Mouse (Mus musculus): ENCODE results near the gene C9. TPM values are rescaled to one million over a fixed set of nuclear protein-coding genes. Genes with fewer than 3 reads are reported as not detected.

C9 gene
- total RNA-seq (2014; rRNA removed) (not detected in 2 replicates), polyA plus RNA-seq (2015; fragmentation: Nextera tagmentation; extraction: Ambion mirVana) (not detected in 2 replicates)

GRCm38 (mm10) chr15:6445135-6445534, at the start of gene C9:
Gene C9 (plus strand): TSS chr15:6445327.
- ATAC-seq (ENCODE audit: low FRiP score) (no peak), DNase-seq (ENCODE audit: low spot score) (no peak)
- Histone ChIP-seq H3K4me1 (ENCODE audit: insufficient read depth, low read length) (0 out of 2 replicates have a peak, but pooled peaks cover 4% of the 10 kb centered on the region), H3K9me3 (ENCODE audit: low read length) (no peaks in the 10 kb centered on the region), H3K36me3 (ENCODE audit: insufficient read depth, low read length) (no peaks in the 10 kb centered on the region), H3K9ac (replicated peaks; ENCODE audit: low read length, poor library complexity, severe bottlenecking) (no peak within 1 kb of the TSS), H3K27ac (ENCODE audit: low read depth, low read length) (no peak within 1 kb of the TSS), H3K27me3 (ENCODE audit: insufficient read depth, low read length) (no peaks in the 10 kb centered on the region), H3K4me2 (ENCODE audit: low read depth, low read length, poor library complexity, severe bottlenecking) (no peak within 1 kb of the TSS), H3K4me3 (ENCODE audit: low read depth, low read length) (no peak within 1 kb of the TSS)
- no peak for TF ChIP-seq CTCF (IDR thresholded peaks at IDR 0.05)
- WGBS = 78% methylated on average over 2 of the region's 2 CpGs

- Histone ChIP-seq H3K4me3 (ENCODE audit: low read depth, low read length) (no peak overlapping the region), H3K9me3 (ENCODE audit: low read length) (no peaks in the 10 kb centered on the region), H3K4me2 (ENCODE audit: low read depth, low read length, poor library complexity, severe bottlenecking) (no peak overlapping the region), H3K9ac (replicated peaks; ENCODE audit: low read length, poor library complexity, severe bottlenecking) (no peak overlapping the region), H3K27ac (ENCODE audit: low read depth, low read length) (no peak overlapping the region), H3K27me3 (ENCODE audit: insufficient read depth, low read length) (no peaks in the 10 kb centered on the region), H3K36me3 (ENCODE audit: insufficient read depth, low read length) (no peaks in the 10 kb centered on the region), H3K4me1 (ENCODE audit: insufficient read depth, low read length) (no peaks in the 10 kb centered on the region)
- ATAC-seq (ENCODE audit: low FRiP score) = no peak
- TF ChIP-seq CTCF (IDR thresholded peaks at IDR 0.05) = no peak
- no peak for DNase-seq (ENCODE audit: low spot score)
- WGBS = 91% methylated on average over 4 of the region's 4 CpGs
These were observed 46.9 kb upstream of the C9 start for GRCm38 (mm10) chr15:6398211-6398610.

GRCm38 (mm10) chr15:6398881-6399280, 46.2 kb upstream of the C9 start:
- H3K9me3 ChIP-seq (ENCODE audit: low read length) = no peaks in the 10 kb centered on the region
- no peaks in the 10 kb centered on the region for H3K27me3 ChIP-seq (ENCODE audit: insufficient read depth, low read length)
- 89% methylated on average over 6 of the region's 6 CpGs for WGBS
- no peak overlapping the region for H3K27ac ChIP-seq (ENCODE audit: low read depth, low read length)
- DNase-seq (ENCODE audit: low spot score) (no peak), ATAC-seq (ENCODE audit: low FRiP score) (no peak)
- H3K9ac ChIP-seq (replicated peaks; ENCODE audit: low read length, poor library complexity, severe bottlenecking) = no peak overlapping the region
- TF ChIP-seq CTCF (IDR thresholded peaks at IDR 0.05) = no peak
- H3K36me3 ChIP-seq (ENCODE audit: insufficient read depth, low read length) = no peaks in the 10 kb centered on the region
- H3K4me3 ChIP-seq (ENCODE audit: low read depth, low read length) = no peak overlapping the region
- no peak overlapping the region for H3K4me2 ChIP-seq (ENCODE audit: low read depth, low read length, poor library complexity, severe bottlenecking)
- H3K4me1 ChIP-seq (ENCODE audit: insufficient read depth, low read length) = no peaks in the 10 kb centered on the region

- ATAC-seq (ENCODE audit: low FRiP score) = no peak
- no peaks in the 10 kb centered on the region for H3K36me3 ChIP-seq (ENCODE audit: insufficient read depth, low read length)
- H3K9me3 ChIP-seq (ENCODE audit: low read length) = no peaks in the 10 kb centered on the region
These were observed 45.0 kb upstream of the C9 start for GRCm38 (mm10) chr15:6400115-6400514.

GRCm38 (mm10) chr15:6402433-6402832, 42.7 kb upstream of the C9 start:
- Histone ChIP-seq H3K4me1 (ENCODE audit: insufficient read depth, low read length) (no peaks in the 10 kb centered on the region), H3K4me3 (ENCODE audit: low read depth, low read length) (no peak overlapping the region), H3K27me3 (ENCODE audit: insufficient read depth, low read length) (no peaks in the 10 kb centered on the region), H3K27ac (ENCODE audit: low read depth, low read length) (no peak overlapping the region), H3K9ac (replicated peaks; ENCODE audit: low read length, poor library complexity, severe bottlenecking) (no peak overlapping the region), H3K36me3 (ENCODE audit: insufficient read depth, low read length) (no peaks in the 10 kb centered on the region), H3K4me2 (ENCODE audit: low read depth, low read length, poor library complexity, severe bottlenecking) (no peak overlapping the region), H3K9me3 (ENCODE audit: low read length) (no peaks in the 10 kb centered on the region)
- ATAC-seq (ENCODE audit: low FRiP score) (no peak), DNase-seq (ENCODE audit: low spot score) (no peak)
- 63% methylated on average over 2 of the region's 2 CpGs for WGBS
- no peak for TF ChIP-seq CTCF (IDR thresholded peaks at IDR 0.05)

More at GRCm38 (mm10) chr15:6400115-6400514, 45.0 kb upstream of the C9 start:
- DNase-seq (ENCODE audit: low spot score) = no peak
- WGBS = 75% methylated on average over 8 of the region's 8 CpGs
- no peaks in the 10 kb centered on the region for H3K4me1 ChIP-seq (ENCODE audit: insufficient read depth, low read length)
- no peak overlapping the region for H3K4me2 ChIP-seq (ENCODE audit: low read depth, low read length, poor library complexity, severe bottlenecking)
- TF ChIP-seq CTCF (IDR thresholded peaks at IDR 0.05) = no peak
- no peaks in the 10 kb centered on the region for H3K27me3 ChIP-seq (ENCODE audit: insufficient read depth, low read length)
- H3K9ac ChIP-seq (replicated peaks; ENCODE audit: low read length, poor library complexity, severe bottlenecking) = no peak overlapping the region
- no peak overlapping the region for H3K4me3 ChIP-seq (ENCODE audit: low read depth, low read length)
- H3K27ac ChIP-seq (ENCODE audit: low read depth, low read length) = no peak overlapping the region

DNA sequence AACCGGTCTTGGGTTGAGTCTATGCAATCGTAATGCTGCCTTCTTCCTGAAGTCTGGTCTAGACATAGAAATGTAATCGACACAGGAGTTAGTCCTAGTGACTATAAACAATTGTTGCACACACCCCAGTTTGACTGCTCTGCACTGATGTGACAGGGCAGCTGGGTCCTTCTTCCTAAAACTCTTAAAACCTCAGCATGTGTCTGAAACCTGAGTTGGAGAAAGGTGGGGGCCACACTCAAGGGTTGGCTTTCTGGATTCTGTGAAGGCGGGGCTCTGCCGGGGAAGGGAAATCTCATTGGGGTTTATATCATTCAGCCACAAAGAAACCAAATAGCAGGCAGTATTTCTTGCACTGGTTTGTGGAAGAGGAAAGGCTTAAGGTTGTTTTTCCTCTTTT, 41.0 kb upstream of the C9 start:
- TF ChIP-seq CTCF (IDR thresholded peaks at IDR 0.05) = no peak
- H3K27me3 ChIP-seq (ENCODE audit: insufficient read depth, low read length) = no peaks in the 10 kb centered on the region
- no peak for ATAC-seq (ENCODE audit: low FRiP score)
- DNase-seq (ENCODE audit: low spot score) = no peak
- H3K4me1 ChIP-seq (ENCODE audit: insufficient read depth, low read length) = no peaks in the 10 kb centered on the region
- no peak overlapping the region for H3K4me2 ChIP-seq (ENCODE audit: low read depth, low read length, poor library complexity, severe bottlenecking)
- no peak overlapping the region for H3K9ac ChIP-seq (replicated peaks; ENCODE audit: low read length, poor library complexity, severe bottlenecking)
- H3K9me3 ChIP-seq (ENCODE audit: low read length) = no peaks in the 10 kb centered on the region
- H3K27ac ChIP-seq (ENCODE audit: low read depth, low read length) = no peak overlapping the region
- WGBS = 91% methylated on average over 5 of the region's 5 CpGs
- no peaks in the 10 kb centered on the region for H3K36me3 ChIP-seq (ENCODE audit: insufficient read depth, low read length)
- H3K4me3 ChIP-seq (ENCODE audit: low read depth, low read length) = no peak overlapping the region
